In the genomic region with DNA sequence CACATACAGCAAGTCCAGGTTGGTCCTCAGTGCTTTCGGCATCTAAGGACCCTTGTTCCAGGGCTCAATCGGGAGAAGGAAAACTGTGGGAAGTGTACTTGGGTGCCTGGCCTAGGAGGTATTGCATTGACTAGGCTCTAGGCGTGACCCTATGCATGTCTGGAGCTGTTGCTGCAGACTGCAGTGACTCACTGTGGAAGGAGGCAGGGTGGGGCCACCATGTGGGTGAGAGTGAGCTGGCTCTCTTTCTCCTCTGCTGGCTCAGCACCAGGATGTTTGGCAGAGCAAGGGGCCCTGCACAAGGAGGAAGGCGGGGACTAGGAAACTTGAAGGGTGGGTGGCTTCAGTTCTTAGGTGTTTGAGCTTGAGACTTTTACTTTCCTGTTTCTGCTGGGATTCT, we compare ENCODE assay signal across 8 mouse cellular contexts. TPM values are rescaled to one million over a fixed set of nuclear protein-coding genes. Genes with fewer than 3 reads are reported as not detected.
DNase-seq lines count a peak whose midpoint lies in the region; ATAC-seq and TF ChIP-seq lines count a peak whose summit lies in the region.

No protein-coding gene starts in this region.

- H3K36me3 ChIP-seq in heart, embryonic 10.5 days, result peaks cover 35% of the 10 kb centered on the region
- H3K36me3 ChIP-seq in kidney, embryonic 16.5 days (ENCODE audit: insufficient read depth, low read length), result peaks cover 14% of the 10 kb centered on the region

- H3K9ac ChIP-seq in kidney, embryonic 16.5 days (replicated peaks; ENCODE audit: low read length), result peak overlapping the region; percentile 29; the same call in 1 of the 2 replicates

- H3K4me1 ChIP-seq in cortical plate, adult 2 months (ENCODE audit: control insufficient read depth, insufficient read depth, low read length), result peaks cover 6% of the 10 kb centered on the region
- peaks cover 36% of the 10 kb centered on the region for H3K4me1 ChIP-seq in heart, embryonic 10.5 days
- H3K4me1 ChIP-seq in kidney, embryonic 16.5 days (ENCODE audit: insufficient read depth, low read length), result peaks cover 32% of the 10 kb centered on the region
- H3K4me1 ChIP-seq in lung, adult 2 months (ENCODE audit: control insufficient read depth, insufficient read depth, low read length), result peaks cover 41% of the 10 kb centered on the region

- DNase-seq in layer of hippocampus, postnatal 10 days (ENCODE audit: low spot score in 2 of 2), result peak; percentile 48 to 52
- DNase-seq in layer of hippocampus, adult 8-10 months (ENCODE audit: low spot score in 2 of 2), result no peak
- peak; percentile 85 for DNase-seq in heart, embryonic 10.5 days (ENCODE audit: low spot score)
- DNase-seq in lung, adult 2 months, result peak; percentile 88
- peak; percentile 66 for DNase-seq in right cerebral cortex, postnatal 14 days
- DNase-seq in urinary bladder, postnatal 14 days (ENCODE audit: low spot score), result peak; percentile 96

- no peaks in the 10 kb centered on the region for H3K27me3 ChIP-seq in heart, embryonic 10.5 days (ENCODE audit: insufficient read depth, poor library complexity, severe bottlenecking)
- H3K27me3 ChIP-seq in kidney, embryonic 16.5 days (ENCODE audit: insufficient read depth, low read length), result no peaks in the 10 kb centered on the region

- no peak overlapping the region for H3K4me3 ChIP-seq in cortical plate, adult 2 months (ENCODE audit: insufficient read depth, low read length)
- no peak overlapping the region for H3K4me3 ChIP-seq in heart, embryonic 10.5 days
- H3K4me3 ChIP-seq in kidney, embryonic 16.5 days (ENCODE audit: low read length), result no peak overlapping the region
- no peak overlapping the region for H3K4me3 ChIP-seq in lung, adult 2 months (replicated peaks; ENCODE audit: extremely low read depth, low read depth, low read length)

- no peak for TF ChIP-seq POLR2A in cortical plate, adult 2 months (IDR thresholded peaks at IDR 0.05; ENCODE audit: extremely low read depth, insufficient read depth, low read length)
- 0 out of 2 replicates have a peak, but pooled peaks have one; percentile 20 for TF ChIP-seq POLR2A in lung, adult 2 months (IDR thresholded peaks at IDR 0.05; ENCODE audit: borderline replicate concordance, extremely low read depth, low read depth, low read length)

- H3K9me3 ChIP-seq in heart, embryonic 10.5 days, result no peaks in the 10 kb centered on the region
- no peaks in the 10 kb centered on the region for H3K9me3 ChIP-seq in kidney, embryonic 16.5 days (ENCODE audit: low read length)

- no peak overlapping the region for H3K4me2 ChIP-seq in kidney, embryonic 16.5 days (replicated peaks; ENCODE audit: low read depth, low read length)

- 56% methylated on average over 4 of the region's 4 CpGs for WGBS in heart, embryonic 10.5 days
- 55% methylated on average over 4 of the region's 4 CpGs for WGBS in kidney, embryonic 16.5 days
- 6% methylated on average over 4 of the region's 4 CpGs for WGBS in lung, adult 2 months

- TF ChIP-seq CTCF in cortical plate, adult 2 months (IDR thresholded peaks at IDR 0.05; ENCODE audit: extremely low read depth, insufficient read depth, low read length), result no peak
- no peak for TF ChIP-seq CTCF in lung, adult 2 months (IDR thresholded peaks at IDR 0.05; ENCODE audit: insufficient read depth, low read length)

- peak overlapping the region; percentile 23; the same call in 1 of the 2 replicates for H3K27ac ChIP-seq in cortical plate, adult 2 months (ENCODE audit: insufficient read depth, low read length)
- H3K27ac ChIP-seq in heart, embryonic 10.5 days, result peak overlapping the region; percentile 43; the same call in 1 of the 2 replicates
- peak overlapping the region; percentile 64 for H3K27ac ChIP-seq in kidney, embryonic 16.5 days (ENCODE audit: low read length)

- peak; percentile 92 for ATAC-seq in kidney, embryonic 16.5 days (ENCODE audit: low FRiP score, low TSS enrichment)

RNA-seq across cellular contexts. Expression of gene Ahnak, which starts 8.5 kb away (rescaled TPM):
- 10 to 100 TPM; 17.2 to 18.5 TPM for total RNA-seq in layer of hippocampus, postnatal 10 days (2021)
- 10 to 100 TPM; 27.0 to 32.2 (median 29.0) TPM for total RNA-seq in layer of hippocampus, adult 8-10 months (2022)
- 6.7 and 7.7 TPM in 2 replicates for polyA plus RNA-seq in cortical plate, adult 2 months (2012; rRNA removed)
- polyA plus RNA-seq in heart, embryonic 10.5 days (2016; fragmentation: Nextera tagmentation; extraction: Ambion mirVana), result 15.1 and 19.4 TPM in 2 replicates
- 14.0 and 14.4 TPM in 2 replicates for polyA plus RNA-seq in kidney, embryonic 16.5 days (2015; fragmentation: Nextera tagmentation; extraction: Ambion mirVana)
- polyA plus RNA-seq in lung, adult 2 months (2012; rRNA removed), result 56.3 and 84.7 TPM in 2 replicates

RNA-seq across cellular contexts. Expression of gene Eef1g, which starts 30.7 kb away (rescaled TPM):
- total RNA-seq in layer of hippocampus, postnatal 10 days (2021), result 100 to 1,000 TPM; 283 to 287 TPM
- total RNA-seq in layer of hippocampus, adult 8-10 months (2022), result 100 to 1,000 TPM; 223 to 248 (median 236) TPM
- polyA plus RNA-seq in cortical plate, adult 2 months (2012; rRNA removed), result 286 and 289 TPM in 2 replicates
- 378 and 459 TPM in 2 replicates for polyA plus RNA-seq in heart, embryonic 10.5 days (2016; fragmentation: Nextera tagmentation; extraction: Ambion mirVana)
- 436 and 455 TPM in 2 replicates for polyA plus RNA-seq in kidney, embryonic 16.5 days (2015; fragmentation: Nextera tagmentation; extraction: Ambion mirVana)
- 121 and 206 TPM in 2 replicates for polyA plus RNA-seq in lung, adult 2 months (2012; rRNA removed)

RNA-seq across cellular contexts. Expression of gene Tut1, which starts 43.9 kb away (rescaled TPM):
- total RNA-seq in layer of hippocampus, postnatal 10 days (2021), result 10 to 100 TPM; 15.6 to 16.2 TPM
- 10 to 100 TPM; 21.5 to 22.2 (median 21.9) TPM for total RNA-seq in layer of hippocampus, adult 8-10 months (2022)
- polyA plus RNA-seq in cortical plate, adult 2 months (2012; rRNA removed), result 20.0 and 22.8 TPM in 2 replicates
- 25.7 and 32.8 TPM in 2 replicates for polyA plus RNA-seq in heart, embryonic 10.5 days (2016; fragmentation: Nextera tagmentation; extraction: Ambion mirVana)
- polyA plus RNA-seq in kidney, embryonic 16.5 days (2015; fragmentation: Nextera tagmentation; extraction: Ambion mirVana), result 36.0 and 38.3 TPM in 2 replicates
- polyA plus RNA-seq in lung, adult 2 months (2012; rRNA removed), result 14.9 and 17.9 TPM in 2 replicates

RNA-seq across cellular contexts. Expression of gene Mta2, which starts 55.9 kb away (rescaled TPM):
- total RNA-seq in layer of hippocampus, postnatal 10 days (2021), result 10 to 100 TPM; 60.6 to 67.9 TPM
- 10 to 100 TPM; 53.7 to 66.5 (median 56.2) TPM for total RNA-seq in layer of hippocampus, adult 8-10 months (2022)
- polyA plus RNA-seq in cortical plate, adult 2 months (2012; rRNA removed), result 24.6 and 25.2 TPM in 2 replicates
- 113 and 140 TPM in 2 replicates for polyA plus RNA-seq in heart, embryonic 10.5 days (2016; fragmentation: Nextera tagmentation; extraction: Ambion mirVana)
- 179 and 180 TPM in 2 replicates for polyA plus RNA-seq in kidney, embryonic 16.5 days (2015; fragmentation: Nextera tagmentation; extraction: Ambion mirVana)
- 20.0 and 26.9 TPM in 2 replicates for polyA plus RNA-seq in lung, adult 2 months (2012; rRNA removed)

Comparison
In these comparisons a context has a peak if more than half of its experiments do, and no peak if none do; other contexts are left out.
1. DNase-seq: peak in layer of hippocampus, postnatal 10 days (2 of 2), heart, embryonic 10.5 days (single experiment), lung, adult 2 months (single experiment), right cerebral cortex, postnatal 14 days (single experiment) and urinary bladder, postnatal 14 days (single experiment); none in layer of hippocampus, adult 8-10 months (0 of 2).
2. Peak in every context shown above with its lines, with median percentiles within 50 percentile points of each other: H3K27ac ChIP-seq.